Mouse (Mus musculus): ENCODE results near the gene Hddc3. TPM values are rescaled to one million over a fixed set of nuclear protein-coding genes. Genes with fewer than 3 reads are reported as not detected.

Gene Hddc3
- polyA plus RNA-seq, 1 experiment from 2014 or later = 25.8 TPM

GRCm38 (mm10) chr7:80352920-80353319 is 10.0 kb downstream of the Hddc3 start:
- 90% methylated on average over 8 of the region's 8 CpGs for WGBS
- no peaks in the 10 kb centered on the region for H3K9me3 ChIP-seq

GRCm38 (mm10) chr7:80356351-80356750 is 13.4 kb downstream of the Hddc3 start:
- peaks cover 91% of the 10 kb centered on the region for H3K36me3 ChIP-seq
- H3K4me2 ChIP-seq = no peak overlapping the region
- no peak for ATAC-seq (ENCODE audit: insufficient number of reproducible peaks, insufficient read depth, low FRiP score, low TSS enrichment, low read depth)
- H3K4me1 ChIP-seq (replicated peaks) = no peaks in the 10 kb centered on the region
- no peak overlapping the region for H3K9ac ChIP-seq (replicated peaks)
- H3K27me3 ChIP-seq = no peaks in the 10 kb centered on the region
- H3K4me3 ChIP-seq (replicated peaks) = no peak overlapping the region
- 89% methylated on average over 13 of the region's 13 CpGs for WGBS
- 0 out of 2 replicates have a peak overlapping the region, but pooled peaks have one; percentile 45 for H3K27ac ChIP-seq
- H3K9me3 ChIP-seq = no peaks in the 10 kb centered on the region

More at GRCm38 (mm10) chr7:80352920-80353319, 10.0 kb downstream of the Hddc3 start:
- peaks cover 73% of the 10 kb centered on the region for H3K36me3 ChIP-seq
- no peak overlapping the region for H3K4me3 ChIP-seq (replicated peaks)
- H3K9ac ChIP-seq (replicated peaks) = no peak overlapping the region; the same call in 1 of the 2 replicates
- H3K4me1 ChIP-seq (replicated peaks) = peaks cover 4% of the 10 kb centered on the region
- no peak overlapping the region for H3K27ac ChIP-seq
- no peaks in the 10 kb centered on the region for H3K27me3 ChIP-seq
- no peak for ATAC-seq (ENCODE audit: insufficient number of reproducible peaks, insufficient read depth, low FRiP score, low TSS enrichment, low read depth)
- no peak overlapping the region for H3K4me2 ChIP-seq

GRCm38 (mm10) chr7:80357156-80357555 is 14.3 kb downstream of the Hddc3 start:
- Histone ChIP-seq H3K4me3 (replicated peaks) (no peak overlapping the region), H3K27me3 (no peaks in the 10 kb centered on the region), H3K4me1 (replicated peaks) (no peaks in the 10 kb centered on the region), H3K9me3 (no peaks in the 10 kb centered on the region), H3K9ac (replicated peaks) (no peak overlapping the region), H3K27ac (peak overlapping the region; percentile 45; the same call in 1 of the 2 replicates), H3K4me2 (no peak overlapping the region), H3K36me3 (peaks cover 93% of the 10 kb centered on the region)
- no peak for ATAC-seq (ENCODE audit: insufficient number of reproducible peaks, insufficient read depth, low FRiP score, low TSS enrichment, low read depth)
- WGBS = 79% methylated on average over 8 of the region's 8 CpGs

- no peak for ATAC-seq (ENCODE audit: insufficient number of reproducible peaks, insufficient read depth, low FRiP score, low TSS enrichment, low read depth)
- Histone ChIP-seq H3K36me3 (peaks cover 93% of the 10 kb centered on the region), H3K9ac (replicated peaks) (no peak overlapping the region), H3K4me2 (no peak overlapping the region), H3K4me1 (replicated peaks) (no peaks in the 10 kb centered on the region), H3K27me3 (no peaks in the 10 kb centered on the region), H3K4me3 (replicated peaks) (no peak overlapping the region), H3K9me3 (no peaks in the 10 kb centered on the region), H3K27ac (no peak overlapping the region)
- WGBS = 84% methylated on average over 4 of the region's 4 CpGs
Measured at GRCm38 (mm10) chr7:80358039-80358438, 15.1 kb downstream of the Hddc3 start.

- H3K27ac ChIP-seq = no peak overlapping the region
- no peak overlapping the region for H3K9ac ChIP-seq (replicated peaks)
- H3K4me3 ChIP-seq (replicated peaks) = no peak overlapping the region
- H3K36me3 ChIP-seq = peaks cover 96% of the 10 kb centered on the region
- H3K9me3 ChIP-seq = no peaks in the 10 kb centered on the region
- H3K4me2 ChIP-seq = no peak overlapping the region
- no peak for ATAC-seq (ENCODE audit: insufficient number of reproducible peaks, insufficient read depth, low FRiP score, low TSS enrichment, low read depth)
- no peaks in the 10 kb centered on the region for H3K4me1 ChIP-seq (replicated peaks)
- 56% methylated on average over 3 of the region's 3 CpGs for WGBS
- H3K27me3 ChIP-seq = no peaks in the 10 kb centered on the region
Measured at GRCm38 (mm10) chr7:80360435-80360834, 17.5 kb downstream of the Hddc3 start.

- H3K9me3 ChIP-seq = no peaks in the 10 kb centered on the region
- no peaks in the 10 kb centered on the region for H3K27me3 ChIP-seq
- peaks cover 19% of the 10 kb centered on the region for H3K4me1 ChIP-seq (replicated peaks)
- H3K4me3 ChIP-seq (replicated peaks) = no peak overlapping the region
- no peak overlapping the region for H3K4me2 ChIP-seq
- WGBS = 87% methylated on average over 2 of the region's 2 CpGs
- no peak overlapping the region for H3K9ac ChIP-seq (replicated peaks)
- H3K36me3 ChIP-seq = peaks cover 74% of the 10 kb centered on the region
- no peak for ATAC-seq (ENCODE audit: insufficient number of reproducible peaks, insufficient read depth, low FRiP score, low TSS enrichment, low read depth)
- no peak overlapping the region for H3K27ac ChIP-seq
Measured at GRCm38 (mm10) chr7:80365759-80366158, 22.9 kb downstream of the Hddc3 start.

- Histone ChIP-seq H3K4me3 (replicated peaks) (no peak overlapping the region), H3K27ac (no peak overlapping the region), H3K4me2 (no peak overlapping the region), H3K9me3 (no peaks in the 10 kb centered on the region), H3K36me3 (peaks cover 60% of the 10 kb centered on the region), H3K27me3 (no peaks in the 10 kb centered on the region), H3K9ac (replicated peaks) (no peak overlapping the region), H3K4me1 (replicated peaks) (peaks cover 19% of the 10 kb centered on the region)
- 93% methylated on average over 7 of the region's 7 CpGs for WGBS
- no peak for ATAC-seq (ENCODE audit: insufficient number of reproducible peaks, insufficient read depth, low FRiP score, low TSS enrichment, low read depth)
Measured at GRCm38 (mm10) chr7:80367232-80367631, 24.3 kb downstream of the Hddc3 start.

- no peak for ATAC-seq (ENCODE audit: insufficient number of reproducible peaks, insufficient read depth, low FRiP score, low TSS enrichment, low read depth)
- no peak overlapping the region for H3K4me2 ChIP-seq
- H3K27ac ChIP-seq = no peak overlapping the region
- peaks cover 52% of the 10 kb centered on the region for H3K36me3 ChIP-seq
- H3K9ac ChIP-seq (replicated peaks) = no peak overlapping the region
- H3K27me3 ChIP-seq = no peaks in the 10 kb centered on the region
- no peaks in the 10 kb centered on the region for H3K9me3 ChIP-seq
- no peak overlapping the region for H3K4me3 ChIP-seq (replicated peaks)
- 86% methylated on average over 9 of the region's 9 CpGs for WGBS
- peaks cover 19% of the 10 kb centered on the region for H3K4me1 ChIP-seq (replicated peaks)
Measured at GRCm38 (mm10) chr7:80368009-80368408, 25.1 kb downstream of the Hddc3 start.

- no peaks in the 10 kb centered on the region for H3K9me3 ChIP-seq
- H3K4me1 ChIP-seq (replicated peaks) = peaks cover 19% of the 10 kb centered on the region
- ATAC-seq (ENCODE audit: insufficient number of reproducible peaks, insufficient read depth, low FRiP score, low TSS enrichment, low read depth) = no peak
- H3K27ac ChIP-seq = no peak overlapping the region
- H3K27me3 ChIP-seq = no peaks in the 10 kb centered on the region
- no peak overlapping the region for H3K9ac ChIP-seq (replicated peaks)
- 78% methylated on average over 20 of the region's 20 CpGs for whole genome bisulfite sequencing
- peak overlapping the region; percentile 93; the same call in 1 of the 2 replicates for H3K4me3 ChIP-seq (replicated peaks)
- H3K4me2 ChIP-seq = peak overlapping the region; percentile 67
- peaks cover 44% of the 10 kb centered on the region for H3K36me3 ChIP-seq
Measured at GRCm38 (mm10) chr7:80368635-80369421, 25.9 kb downstream of the Hddc3 start.

- WGBS = 58% methylated on average over 5 of the region's 5 CpGs
- no peaks in the 10 kb centered on the region for H3K27me3 ChIP-seq
- H3K4me2 ChIP-seq = peak overlapping the region; percentile 67
- H3K4me1 ChIP-seq (replicated peaks) = peaks cover 19% of the 10 kb centered on the region
- H3K27ac ChIP-seq = no peak overlapping the region
- peak overlapping the region; percentile 93; the same call in 1 of the 2 replicates for H3K4me3 ChIP-seq (replicated peaks)
- ATAC-seq (ENCODE audit: insufficient number of reproducible peaks, insufficient read depth, low FRiP score, low TSS enrichment, low read depth) = no peak
- H3K9ac ChIP-seq (replicated peaks) = no peak overlapping the region
- peaks cover 37% of the 10 kb centered on the region for H3K36me3 ChIP-seq
- H3K9me3 ChIP-seq = no peaks in the 10 kb centered on the region
Measured at GRCm38 (mm10) chr7:80369461-80369860, 26.6 kb downstream of the Hddc3 start.

GRCm38 (mm10) chr7:80369967-80370431 is 27.1 kb downstream of the Hddc3 start:
- Histone ChIP-seq H3K4me3 (replicated peaks) (peak overlapping the region; percentile 93), H3K27ac (peak overlapping the region; percentile 87; the same call in 1 of the 2 replicates), H3K4me1 (replicated peaks) (peaks cover 19% of the 10 kb centered on the region), H3K4me2 (peak overlapping the region; percentile 67), H3K27me3 (no peaks in the 10 kb centered on the region), H3K9me3 (no peaks in the 10 kb centered on the region), H3K36me3 (peaks cover 32% of the 10 kb centered on the region), H3K9ac (replicated peaks) (peak overlapping the region; percentile 91)
- WGBS = 24% methylated on average over 4 of the region's 4 CpGs
- ATAC-seq (ENCODE audit: insufficient number of reproducible peaks, insufficient read depth, low FRiP score, low TSS enrichment, low read depth) = no peak

Measured in limb, embryonic 12.5 days (tissue).